Mouse (Mus musculus): Measurements from ENCODE around the gene Ube4b. TPM values are rescaled to one million over a fixed set of nuclear protein-coding genes. Genes with fewer than 3 reads are reported as not detected.

Ube4b gene
- polyA plus RNA-seq, 1 experiment from 2014 or later = 29.6 TPM

- no peak overlapping the region for H3K4me3 ChIP-seq (ENCODE audit: control insufficient read depth in 1 of 2, insufficient read depth in 1 of 2, low read depth in 1 of 2, low read length in 2 of 2)
- no peak overlapping the region for H3K9ac ChIP-seq (ENCODE audit: low read length)
- 58% methylated on average over 10 of the region's 10 CpGs for WGBS
- H3K27me3 ChIP-seq (ENCODE audit: control insufficient read depth, insufficient read depth, low read length) = no peaks in the 10 kb centered on the region
- peak overlapping the region; percentile 23 to 25; a peak in 2 of 4 replicates for H3K27ac ChIP-seq (replicated peaks in 1 of 2; ENCODE audit: control insufficient read depth in 1 of 2, insufficient read depth in 1 of 2, low read depth in 2 of 2, low read length in 2 of 2)
- H3K4me1 ChIP-seq (ENCODE audit: control insufficient read depth in 2 of 2, insufficient read depth in 2 of 2, low read length in 2 of 2) = peaks cover 21 to 37% of the 10 kb centered on the region in 2 experiments
- 0 out of 2 replicates have a peak, but pooled peaks have one; percentile 44 for ATAC-seq (ENCODE audit: insufficient number of reproducible peaks, insufficient read depth, low FRiP score, low read depth)
- H3K36me3 ChIP-seq (ENCODE audit: control insufficient read depth, insufficient read depth, low read length) = peaks cover 35% of the 10 kb centered on the region
- H3K9me3 ChIP-seq (ENCODE audit: control insufficient read depth, low read length) = no peaks in the 10 kb centered on the region
- no peak overlapping the region for H3K4me2 ChIP-seq (ENCODE audit: low read length)
These were observed 101.0 kb downstream of the Ube4b start for GRCm38 (mm10) chr4:149325411-149326162.

GRCm38 (mm10) chr4:149323730-149324129, 102.8 kb downstream of the Ube4b start:
- peak; percentile 57; the same call in 1 of the 2 replicates for ATAC-seq (ENCODE audit: insufficient number of reproducible peaks, insufficient read depth, low FRiP score, low read depth)
- H3K27ac ChIP-seq (replicated peaks in 1 of 2; ENCODE audit: control insufficient read depth in 1 of 2, insufficient read depth in 1 of 2, low read depth in 2 of 2, low read length in 2 of 2) = peak overlapping the region; percentile 72 to 74
- H3K4me2 ChIP-seq (ENCODE audit: low read length) = peak overlapping the region; percentile 9
- H3K9me3 ChIP-seq (ENCODE audit: control insufficient read depth, low read length) = no peaks in the 10 kb centered on the region
- H3K4me1 ChIP-seq (ENCODE audit: control insufficient read depth in 2 of 2, insufficient read depth in 2 of 2, low read length in 2 of 2) = peaks cover 23 to 44% of the 10 kb centered on the region in 2 experiments
- H3K36me3 ChIP-seq (ENCODE audit: control insufficient read depth, insufficient read depth, low read length) = peaks cover 16% of the 10 kb centered on the region
- WGBS = 20% methylated on average over 16 of the region's 16 CpGs
- no peaks in the 10 kb centered on the region for H3K27me3 ChIP-seq (ENCODE audit: control insufficient read depth, insufficient read depth, low read length)
- H3K4me3 ChIP-seq (ENCODE audit: control insufficient read depth in 1 of 2, insufficient read depth in 1 of 2, low read depth in 1 of 2, low read length in 2 of 2) = no peak overlapping the region
- no peak overlapping the region for H3K9ac ChIP-seq (ENCODE audit: low read length)

GRCm38 (mm10) chr4:149322718-149323117, 103.8 kb downstream of the Ube4b start:
- no peak overlapping the region for H3K4me2 ChIP-seq (ENCODE audit: low read length)
- WGBS = 69% methylated on average over 6 of the region's 6 CpGs
- H3K4me3 ChIP-seq (ENCODE audit: control insufficient read depth in 1 of 2, insufficient read depth in 1 of 2, low read depth in 1 of 2, low read length in 2 of 2) = no peak overlapping the region
- no peaks in the 10 kb centered on the region for H3K27me3 ChIP-seq (ENCODE audit: control insufficient read depth, insufficient read depth, low read length)
- ATAC-seq (ENCODE audit: insufficient number of reproducible peaks, insufficient read depth, low FRiP score, low read depth) = no peak
- H3K9ac ChIP-seq (ENCODE audit: low read length) = no peak overlapping the region
- H3K9me3 ChIP-seq (ENCODE audit: control insufficient read depth, low read length) = no peaks in the 10 kb centered on the region
- peaks cover 23 to 44% of the 10 kb centered on the region in 2 experiments for H3K4me1 ChIP-seq (ENCODE audit: control insufficient read depth in 2 of 2, insufficient read depth in 2 of 2, low read length in 2 of 2)
- peaks cover 7% of the 10 kb centered on the region for H3K36me3 ChIP-seq (ENCODE audit: control insufficient read depth, insufficient read depth, low read length)
- H3K27ac ChIP-seq (replicated peaks in 1 of 2; ENCODE audit: control insufficient read depth in 1 of 2, insufficient read depth in 1 of 2, low read depth in 2 of 2, low read length in 2 of 2) = peak overlapping the region; percentile 72 to 74

- Histone ChIP-seq H3K9me3 (ENCODE audit: control insufficient read depth, low read length) (no peaks in the 10 kb centered on the region), H3K27me3 (ENCODE audit: control insufficient read depth, insufficient read depth, low read length) (no peaks in the 10 kb centered on the region), H3K27ac (replicated peaks in 1 of 2; ENCODE audit: control insufficient read depth in 1 of 2, insufficient read depth in 1 of 2, low read depth in 2 of 2, low read length in 2 of 2) (peak overlapping the region in 1 of 2 experiments; percentile 74; a peak in 1 of 4 replicates), H3K9ac (ENCODE audit: low read length) (no peak overlapping the region), H3K4me1 (ENCODE audit: control insufficient read depth in 2 of 2, insufficient read depth in 2 of 2, low read length in 2 of 2) (peaks cover 23 to 40% of the 10 kb centered on the region in 2 experiments), H3K36me3 (ENCODE audit: control insufficient read depth, insufficient read depth, low read length) (peaks cover 3% of the 10 kb centered on the region; the same call in 1 of the 2 replicates), H3K4me3 (ENCODE audit: control insufficient read depth in 1 of 2, insufficient read depth in 1 of 2, low read depth in 1 of 2, low read length in 2 of 2) (no peak overlapping the region), H3K4me2 (ENCODE audit: low read length) (no peak overlapping the region)
- ATAC-seq (ENCODE audit: insufficient number of reproducible peaks, insufficient read depth, low FRiP score, low read depth) = no peak
- WGBS = 90% methylated on average over 4 of the region's 4 CpGs
These were observed 104.3 kb downstream of the Ube4b start for GRCm38 (mm10) chr4:149322286-149322685.

- WGBS = 30% methylated on average over 9 of the region's 9 CpGs
- H3K9me3 ChIP-seq (ENCODE audit: control insufficient read depth, low read length) = no peaks in the 10 kb centered on the region
- H3K4me2 ChIP-seq (ENCODE audit: low read length) = no peak overlapping the region
- no peaks in the 10 kb centered on the region for H3K36me3 ChIP-seq (ENCODE audit: control insufficient read depth, insufficient read depth, low read length)
- H3K4me3 ChIP-seq (ENCODE audit: control insufficient read depth in 1 of 2, insufficient read depth in 1 of 2, low read depth in 1 of 2, low read length in 2 of 2) = no peak overlapping the region
- no peak overlapping the region for H3K9ac ChIP-seq (ENCODE audit: low read length)
- no peaks in the 10 kb centered on the region for H3K27me3 ChIP-seq (ENCODE audit: control insufficient read depth, insufficient read depth, low read length)
- peaks cover 15 to 23% of the 10 kb centered on the region in 2 experiments for H3K4me1 ChIP-seq (ENCODE audit: control insufficient read depth in 2 of 2, insufficient read depth in 2 of 2, low read length in 2 of 2)
- H3K27ac ChIP-seq (replicated peaks in 1 of 2; ENCODE audit: control insufficient read depth in 1 of 2, insufficient read depth in 1 of 2, low read depth in 2 of 2, low read length in 2 of 2) = 0 out of 4 replicates have a peak overlapping the region, but pooled peaks of 1 of the 2 experiments have one; percentile 19
- no peak for ATAC-seq (ENCODE audit: insufficient number of reproducible peaks, insufficient read depth, low FRiP score, low read depth)
These were observed 107.5 kb downstream of the Ube4b start for GRCm38 (mm10) chr4:149319088-149319487.

- Histone ChIP-seq H3K27me3 (ENCODE audit: control insufficient read depth, insufficient read depth, low read length) (no peaks in the 10 kb centered on the region), H3K4me2 (ENCODE audit: low read length) (no peak overlapping the region)
- ATAC-seq (ENCODE audit: insufficient number of reproducible peaks, insufficient read depth, low FRiP score, low read depth) = no peak
These were observed 109.2 kb downstream of the Ube4b start for GRCm38 (mm10) chr4:149317387-149317786.

GRCm38 (mm10) chr4:149314275-149314837, 112.2 kb downstream of the Ube4b start:
- Histone ChIP-seq H3K9me3 (ENCODE audit: control insufficient read depth, low read length) (no peaks in the 10 kb centered on the region), H3K4me2 (ENCODE audit: low read length) (no peak overlapping the region)
- WGBS = 92% methylated on average over 11 of the region's 11 CpGs

More at GRCm38 (mm10) chr4:149317387-149317786, 109.2 kb downstream of the Ube4b start:
- Histone ChIP-seq H3K27ac (replicated peaks in 1 of 2; ENCODE audit: control insufficient read depth in 1 of 2, insufficient read depth in 1 of 2, low read depth in 2 of 2, low read length in 2 of 2) (no peak overlapping the region), H3K4me3 (ENCODE audit: control insufficient read depth in 1 of 2, insufficient read depth in 1 of 2, low read depth in 1 of 2, low read length in 2 of 2) (no peak overlapping the region), H3K4me1 (ENCODE audit: control insufficient read depth in 2 of 2, insufficient read depth in 2 of 2, low read length in 2 of 2) (peaks cover 5 to 11% of the 10 kb centered on the region in 2 experiments; a peak in 2 of 4 replicates), H3K36me3 (ENCODE audit: control insufficient read depth, insufficient read depth, low read length) (no peaks in the 10 kb centered on the region), H3K9ac (ENCODE audit: low read length) (no peak overlapping the region), H3K9me3 (ENCODE audit: control insufficient read depth, low read length) (no peaks in the 10 kb centered on the region)
- 81% methylated on average over 5 of the region's 5 CpGs for WGBS

More at GRCm38 (mm10) chr4:149314275-149314837, 112.2 kb downstream of the Ube4b start:
- H3K27ac ChIP-seq (replicated peaks in 1 of 2; ENCODE audit: control insufficient read depth in 1 of 2, insufficient read depth in 1 of 2, low read depth in 2 of 2, low read length in 2 of 2) = no peak overlapping the region
- H3K27me3 ChIP-seq (ENCODE audit: control insufficient read depth, insufficient read depth, low read length) = no peaks in the 10 kb centered on the region
- no peak for ATAC-seq (ENCODE audit: insufficient number of reproducible peaks, insufficient read depth, low FRiP score, low read depth)
- H3K4me1 ChIP-seq (ENCODE audit: control insufficient read depth in 2 of 2, insufficient read depth in 2 of 2, low read length in 2 of 2) = peaks cover 7 to 9% of the 10 kb centered on the region in 2 experiments; a peak in 3 of 4 replicates
- H3K36me3 ChIP-seq (ENCODE audit: control insufficient read depth, insufficient read depth, low read length) = no peaks in the 10 kb centered on the region
- H3K4me3 ChIP-seq (ENCODE audit: control insufficient read depth in 1 of 2, insufficient read depth in 1 of 2, low read depth in 1 of 2, low read length in 2 of 2) = no peak overlapping the region
- H3K9ac ChIP-seq (ENCODE audit: low read length) = no peak overlapping the region
